Mouse (Mus musculus): ENCODE data around the gene Pdzd2.

Gene Pdzd2

GRCm38 (mm10) chr15:12582471-12582870 lies 157.3 kb downstream of the Pdzd2 start:
- DNase-seq (ENCODE audit: extremely low spot score, low spot score), result no peak

- no peak for DNase-seq (ENCODE audit: extremely low spot score, low spot score)
Observed at GRCm38 (mm10) chr15:12579196-12579595, 160.5 kb downstream of the Pdzd2 start.

- DNase-seq (ENCODE audit: extremely low spot score, low spot score), result peak; percentile 67
Observed at GRCm38 (mm10) chr15:12578276-12578675, 161.4 kb downstream of the Pdzd2 start.

GRCm38 (mm10) chr15:12577715-12578114 lies 162.0 kb downstream of the Pdzd2 start:
- DNase-seq (ENCODE audit: extremely low spot score, low spot score), result no peak

GRCm38 (mm10) chr15:12577054-12577696 lies 162.5 kb downstream of the Pdzd2 start:
- DNase-seq (ENCODE audit: extremely low spot score, low spot score), result peak; percentile 38

- DNase-seq (ENCODE audit: extremely low spot score, low spot score), result no peak
Observed at GRCm38 (mm10) chr15:12573621-12574020, 166.1 kb downstream of the Pdzd2 start.

GRCm38 (mm10) chr15:12571168-12571567 lies 168.6 kb downstream of the Pdzd2 start:
- DNase-seq (ENCODE audit: extremely low spot score, low spot score), result no peak

- DNase-seq (ENCODE audit: extremely low spot score, low spot score), result no peak
Observed at GRCm38 (mm10) chr15:12566637-12567440, 172.9 kb downstream of the Pdzd2 start.

GRCm38 (mm10) chr15:12565281-12565680 lies 174.4 kb downstream of the Pdzd2 start:
- DNase-seq (ENCODE audit: extremely low spot score, low spot score), result no peak

- DNase-seq (ENCODE audit: extremely low spot score, low spot score), result no peak
Observed at GRCm38 (mm10) chr15:12560505-12560904, 179.2 kb downstream of the Pdzd2 start.

- DNase-seq (ENCODE audit: extremely low spot score, low spot score), result no peak
Observed at GRCm38 (mm10) chr15:12557663-12558436, 181.9 kb downstream of the Pdzd2 start.

GRCm38 (mm10) chr15:12553211-12553610 lies 186.5 kb downstream of the Pdzd2 start:
- DNase-seq (ENCODE audit: extremely low spot score, low spot score), result no peak

- DNase-seq (ENCODE audit: extremely low spot score, low spot score), result no peak
Observed at GRCm38 (mm10) chr15:12550919-12551318, 188.8 kb downstream of the Pdzd2 start.

- no peak for DNase-seq (ENCODE audit: extremely low spot score, low spot score)
Observed at GRCm38 (mm10) chr15:12550376-12550775, 189.3 kb downstream of the Pdzd2 start.

- peak; percentile 47 for DNase-seq (ENCODE audit: extremely low spot score, low spot score)
Observed at GRCm38 (mm10) chr15:12549919-12550305, 189.8 kb downstream of the Pdzd2 start.

- peak; percentile 58 for DNase-seq (ENCODE audit: extremely low spot score, low spot score)
Observed at GRCm38 (mm10) chr15:12549271-12549918, 190.3 kb downstream of the Pdzd2 start.

- no peak for DNase-seq (ENCODE audit: extremely low spot score, low spot score)
Observed at GRCm38 (mm10) chr15:12548696-12549095, 191.0 kb downstream of the Pdzd2 start.

- DNase-seq (ENCODE audit: extremely low spot score, low spot score), result no peak
Observed at GRCm38 (mm10) chr15:12547640-12548405, 191.9 kb downstream of the Pdzd2 start.

- no peak for DNase-seq (ENCODE audit: extremely low spot score, low spot score)
Observed at GRCm38 (mm10) chr15:12546781-12547180, 192.9 kb downstream of the Pdzd2 start.

GRCm38 (mm10) chr15:12545671-12546070 lies 194.1 kb downstream of the Pdzd2 start:
- DNase-seq (ENCODE audit: extremely low spot score, low spot score), result no peak

GRCm38 (mm10) chr15:12545220-12545619 lies 194.5 kb downstream of the Pdzd2 start:
- DNase-seq (ENCODE audit: extremely low spot score, low spot score), result no peak

Measured in neural tube, embryonic 10.5 days (tissue).